Mouse (Mus musculus): ENCODE data around the gene Tppp. TPM values are rescaled to one million over a fixed set of nuclear protein-coding genes. Genes with fewer than 3 reads are reported as not detected.

Gene Tppp
- total and polyA plus RNA-seq, 3 experiments, result 13.3 to 15.6 (median 14.3) TPM

- H3K79me2 ChIP-seq (replicated peaks; ENCODE audit: control insufficient read depth, insufficient read depth, low read length), result no peaks in the 10 kb centered on the region
- H3K4me3 ChIP-seq, result no peak overlapping the region
- 98% methylated on average over 3 of the region's 3 CpGs for WGBS
- intact Hi-C loops (cut with DNase I), result no loop called here
- no peak for TF ChIP-seq EP300 (IDR thresholded peaks at IDR 0.05; ENCODE audit: insufficient read depth, low read depth, low read length)
- TF ChIP-seq POLR2A (IDR thresholded peaks at IDR 0.05; ENCODE audit: insufficient read depth, low read depth, low read length), result no peak
- TF ChIP-seq CTCF (IDR thresholded peaks at IDR 0.05), result no peak
- peaks cover 7% of the 10 kb centered on the region; the same call in 1 of the 2 replicates for H3K36me3 ChIP-seq (ENCODE audit: control insufficient read depth, insufficient read depth, low read length)
- no peaks in the 10 kb centered on the region for H3K27me3 ChIP-seq (ENCODE audit: control insufficient read depth, insufficient read depth, low read length)
- no peak overlapping the region for H3K27ac ChIP-seq
- peaks cover 9% of the 10 kb centered on the region for H3K4me1 ChIP-seq (ENCODE audit: control insufficient read depth, insufficient read depth, low read length)
- no peak for DNase-seq
- no peak overlapping the region for H3K9ac ChIP-seq (ENCODE audit: low read depth, low read length)
Measured at GRCm38 (mm10) chr13:73974523-73974922, 34.7 kb upstream of the Tppp start.

GRCm38 (mm10) chr13:73976935-73977334 lies 32.3 kb upstream of the Tppp start:
- no peaks in the 10 kb centered on the region for H3K4me1 ChIP-seq (ENCODE audit: control insufficient read depth, insufficient read depth, low read length)
- H3K27ac ChIP-seq, result no peak overlapping the region
- no peak overlapping the region for H3K9ac ChIP-seq (ENCODE audit: low read depth, low read length)
- TF ChIP-seq POLR2A (IDR thresholded peaks at IDR 0.05; ENCODE audit: insufficient read depth, low read depth, low read length) (no peak), CTCF (IDR thresholded peaks at IDR 0.05) (no peak), EP300 (IDR thresholded peaks at IDR 0.05; ENCODE audit: insufficient read depth, low read depth, low read length) (no peak)
- WGBS, result 89% methylated on average over 5 of the region's 5 CpGs
- no peaks in the 10 kb centered on the region for H3K27me3 ChIP-seq (ENCODE audit: control insufficient read depth, insufficient read depth, low read length)
- intact Hi-C loops (cut with DNase I), result no loop called here
- no peaks in the 10 kb centered on the region for H3K36me3 ChIP-seq (ENCODE audit: control insufficient read depth, insufficient read depth, low read length)
- H3K79me2 ChIP-seq (replicated peaks; ENCODE audit: control insufficient read depth, insufficient read depth, low read length), result no peaks in the 10 kb centered on the region
- H3K4me3 ChIP-seq, result no peak overlapping the region
- no peak for DNase-seq

GRCm38 (mm10) chr13:73990325-73990724 lies 18.9 kb upstream of the Tppp start:
- Histone ChIP-seq H3K9ac (ENCODE audit: low read depth, low read length) (no peak overlapping the region), H3K4me3 (no peak overlapping the region), H3K4me1 (ENCODE audit: control insufficient read depth, insufficient read depth, low read length) (peaks cover 5% of the 10 kb centered on the region), H3K79me2 (replicated peaks; ENCODE audit: control insufficient read depth, insufficient read depth, low read length) (0 out of 2 replicates have a peak, but pooled peaks cover 1% of the 10 kb centered on the region), H3K27me3 (ENCODE audit: control insufficient read depth, insufficient read depth, low read length) (0 out of 2 replicates have a peak, but pooled peaks cover 2% of the 10 kb centered on the region), H3K27ac (no peak overlapping the region), H3K36me3 (ENCODE audit: control insufficient read depth, insufficient read depth, low read length) (no peaks in the 10 kb centered on the region; the same call in 1 of the 2 replicates)
- no peak for TF ChIP-seq POLR2A (IDR thresholded peaks at IDR 0.05; ENCODE audit: insufficient read depth, low read depth, low read length)
- no peak for TF ChIP-seq CTCF (IDR thresholded peaks at IDR 0.05)
- DNase-seq, result no peak
- intact Hi-C loops (cut with DNase I), result loop anchor here (2.0 kb wide), 2 partner anchors 18 to 20 kb away; partner anchors contain the start of gene Tppp
- 82% methylated on average over 5 of the region's 5 CpGs for WGBS

DNA sequence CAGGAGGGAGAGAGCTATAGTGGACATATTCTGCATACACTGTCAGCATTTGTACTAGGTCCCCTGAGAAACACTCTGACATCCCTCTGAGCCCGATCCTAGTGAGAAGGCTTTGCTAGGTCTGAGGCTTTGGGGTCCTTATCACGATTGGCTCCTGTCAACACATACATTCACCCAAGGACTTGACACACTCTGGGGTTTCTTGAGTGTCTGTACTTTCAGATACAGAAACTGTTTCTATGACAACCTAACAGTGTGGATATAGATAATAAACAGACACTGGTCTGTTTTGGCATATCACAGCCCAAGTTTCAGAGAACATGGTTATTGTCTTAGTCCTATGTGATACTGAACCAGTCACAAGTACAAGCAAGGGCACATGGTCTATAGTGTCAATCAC lies 18.4 kb upstream of the Tppp start:
- no peak overlapping the region for H3K4me3 ChIP-seq
- 0 out of 2 replicates have a peak, but pooled peaks cover 1% of the 10 kb centered on the region for H3K79me2 ChIP-seq (replicated peaks; ENCODE audit: control insufficient read depth, insufficient read depth, low read length)
- TF ChIP-seq EP300 (IDR thresholded peaks at IDR 0.05; ENCODE audit: insufficient read depth, low read depth, low read length) (no peak), CTCF (IDR thresholded peaks at IDR 0.05) (no peak), POLR2A (IDR thresholded peaks at IDR 0.05; ENCODE audit: insufficient read depth, low read depth, low read length) (no peak)
- peaks cover 5% of the 10 kb centered on the region for H3K4me1 ChIP-seq (ENCODE audit: control insufficient read depth, insufficient read depth, low read length)
- H3K27ac ChIP-seq, result no peak overlapping the region; the same call in 1 of the 2 replicates
- 0 out of 2 replicates have a peak, but pooled peaks cover 2% of the 10 kb centered on the region for H3K27me3 ChIP-seq (ENCODE audit: control insufficient read depth, insufficient read depth, low read length)
- 30% methylated on average over 2 of the region's 2 CpGs for WGBS
- DNase-seq, result no peak
- no peak overlapping the region for H3K9ac ChIP-seq (ENCODE audit: low read depth, low read length)
- no peaks in the 10 kb centered on the region; the same call in 1 of the 2 replicates for H3K36me3 ChIP-seq (ENCODE audit: control insufficient read depth, insufficient read depth, low read length)
- intact Hi-C loops (cut with DNase I), result loop anchor here (2.0 kb wide), 2 partner anchors 18 to 20 kb away; partner anchors contain the start of gene Tppp

DNA sequence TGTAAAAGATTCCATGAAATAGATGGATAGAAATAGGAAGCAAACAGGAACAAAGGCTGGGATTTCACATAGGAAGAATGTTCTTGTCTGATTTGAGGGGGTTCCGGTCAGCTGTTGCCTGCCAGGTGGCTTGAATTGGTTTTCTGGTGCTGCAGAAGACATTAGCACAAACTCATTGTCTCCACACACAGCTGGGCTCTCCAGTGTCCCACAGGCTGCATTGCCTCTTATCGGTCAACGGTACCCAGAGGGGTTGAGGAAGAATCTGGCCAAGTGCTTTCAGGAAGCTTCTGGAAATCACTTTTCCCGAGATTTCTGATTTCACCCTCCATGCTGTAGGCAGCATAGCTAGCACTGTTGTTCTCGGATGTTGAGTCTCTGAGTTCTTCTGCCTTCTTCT lies 17.9 kb upstream of the Tppp start:
- Histone ChIP-seq H3K4me1 (ENCODE audit: control insufficient read depth, insufficient read depth, low read length) (peaks cover 5% of the 10 kb centered on the region), H3K27me3 (ENCODE audit: control insufficient read depth, insufficient read depth, low read length) (0 out of 2 replicates have a peak, but pooled peaks cover 2% of the 10 kb centered on the region), H3K79me2 (replicated peaks; ENCODE audit: control insufficient read depth, insufficient read depth, low read length) (0 out of 2 replicates have a peak, but pooled peaks cover 1% of the 10 kb centered on the region), H3K4me3 (no peak overlapping the region), H3K36me3 (ENCODE audit: control insufficient read depth, insufficient read depth, low read length) (no peaks in the 10 kb centered on the region; the same call in 1 of the 2 replicates), H3K27ac (peak overlapping the region; percentile 52), H3K9ac (ENCODE audit: low read depth, low read length) (no peak overlapping the region)
- WGBS, result 27% methylated on average over 5 of the region's 5 CpGs
- DNase-seq, result peak in 1 of 2 experiments; percentile 50
- intact Hi-C loops (cut with DNase I), result loop anchor here (2.0 kb wide), 2 partner anchors 18 to 20 kb away; partner anchors contain the start of gene Tppp
- peak; percentile 43; the same call in 1 of the 2 replicates for TF ChIP-seq POLR2A (IDR thresholded peaks at IDR 0.05; ENCODE audit: insufficient read depth, low read depth, low read length)
- peak; percentile 88 for TF ChIP-seq EP300 (IDR thresholded peaks at IDR 0.05; ENCODE audit: insufficient read depth, low read depth, low read length)
- TF ChIP-seq CTCF (IDR thresholded peaks at IDR 0.05), result no peak

GRCm38 (mm10) chr13:73996456-73996855 lies 12.8 kb upstream of the Tppp start:
- no peaks in the 10 kb centered on the region; the same call in 1 of the 2 replicates for H3K36me3 ChIP-seq (ENCODE audit: control insufficient read depth, insufficient read depth, low read length)
- no peak overlapping the region for H3K4me3 ChIP-seq
- H3K79me2 ChIP-seq (replicated peaks; ENCODE audit: control insufficient read depth, insufficient read depth, low read length), result 0 out of 2 replicates have a peak, but pooled peaks cover 1% of the 10 kb centered on the region
- 79% methylated on average over 4 of the region's 4 CpGs for WGBS
- intact Hi-C loops (cut with DNase I), result no loop called here
- DNase-seq, result no peak
- peaks cover 5% of the 10 kb centered on the region for H3K4me1 ChIP-seq (ENCODE audit: control insufficient read depth, insufficient read depth, low read length)
- 0 out of 2 replicates have a peak, but pooled peaks cover 2% of the 10 kb centered on the region for H3K27me3 ChIP-seq (ENCODE audit: control insufficient read depth, insufficient read depth, low read length)
- H3K9ac ChIP-seq (ENCODE audit: low read depth, low read length), result no peak overlapping the region
- H3K27ac ChIP-seq, result no peak overlapping the region
- TF ChIP-seq POLR2A (IDR thresholded peaks at IDR 0.05; ENCODE audit: insufficient read depth, low read depth, low read length) (no peak), CTCF (IDR thresholded peaks at IDR 0.05) (no peak), EP300 (IDR thresholded peaks at IDR 0.05; ENCODE audit: insufficient read depth, low read depth, low read length) (no peak)
